Mouse (Mus musculus) MN1 (cell line): ENCODE data around the gene Fmnl2.

Experiments used
- DNase-seq: peaks from one replicate; pipeline ENCODE4 v3.0.0-alpha.2; 2016; ENCODE audit warnings: low spot score

Gene Fmnl2

DNA sequence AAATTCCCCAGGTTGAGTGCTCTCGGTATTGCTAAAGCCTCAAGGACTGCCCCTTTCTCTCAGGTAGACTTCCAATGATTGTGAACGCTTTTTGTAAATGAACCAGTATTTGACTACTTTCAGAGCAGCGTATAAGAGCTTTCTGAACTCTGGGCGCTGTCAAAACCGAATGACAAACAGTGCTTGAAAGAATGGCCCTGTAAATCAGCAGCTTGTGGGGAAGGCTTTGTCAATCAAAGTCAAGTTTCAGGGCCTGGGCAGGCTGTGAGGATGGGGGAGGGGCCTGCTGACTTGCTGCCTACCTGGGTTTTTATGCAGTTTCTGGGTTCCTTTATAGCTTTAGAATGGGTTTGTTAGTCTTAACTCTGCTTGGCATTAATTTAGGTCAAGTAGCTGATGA, 56.1 kb downstream of the Fmnl2 start:
- DNase-seq = no peak

DNA sequence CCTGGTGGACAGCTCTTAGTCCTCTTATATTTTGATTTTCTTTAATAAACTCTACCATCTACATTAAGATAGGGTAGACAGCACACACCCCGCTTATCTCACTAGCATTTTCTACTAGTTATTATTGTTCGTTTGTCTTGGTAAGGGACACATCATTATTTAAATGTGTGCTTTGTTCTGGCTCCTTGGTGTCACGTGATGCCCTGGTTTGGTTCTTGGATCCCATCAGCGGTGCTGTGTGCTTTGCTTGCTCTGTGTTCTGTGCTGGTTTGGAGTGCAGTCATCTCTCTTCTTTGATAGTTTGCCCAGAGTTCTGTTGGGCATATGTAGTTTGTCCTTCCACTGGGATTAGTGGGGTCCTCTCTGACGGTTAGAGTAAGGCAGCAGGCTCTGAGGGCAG, 57.9 kb downstream of the Fmnl2 start:
- no peak for DNase-seq

DNA sequence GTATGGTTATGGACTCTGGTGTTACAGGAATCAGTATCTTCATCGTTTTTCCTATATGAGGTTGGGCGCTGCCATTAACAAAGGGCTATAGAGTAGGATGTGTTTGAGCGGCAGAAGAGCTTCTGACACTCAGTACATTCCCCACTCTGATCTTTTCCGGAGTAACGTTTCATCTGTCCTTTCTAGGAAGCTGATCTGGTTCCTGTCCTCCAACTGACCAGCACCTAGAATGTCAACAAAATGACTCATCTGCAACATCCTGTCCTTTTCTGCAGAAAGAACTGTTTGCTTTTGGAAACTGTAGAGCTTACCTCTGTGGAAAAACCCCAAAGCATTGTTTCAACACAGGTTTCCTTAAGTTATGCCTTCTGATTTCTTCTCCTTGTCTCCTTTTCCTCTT, 60.4 kb downstream of the Fmnl2 start:
- DNase-seq = peak; percentile 27

DNA sequence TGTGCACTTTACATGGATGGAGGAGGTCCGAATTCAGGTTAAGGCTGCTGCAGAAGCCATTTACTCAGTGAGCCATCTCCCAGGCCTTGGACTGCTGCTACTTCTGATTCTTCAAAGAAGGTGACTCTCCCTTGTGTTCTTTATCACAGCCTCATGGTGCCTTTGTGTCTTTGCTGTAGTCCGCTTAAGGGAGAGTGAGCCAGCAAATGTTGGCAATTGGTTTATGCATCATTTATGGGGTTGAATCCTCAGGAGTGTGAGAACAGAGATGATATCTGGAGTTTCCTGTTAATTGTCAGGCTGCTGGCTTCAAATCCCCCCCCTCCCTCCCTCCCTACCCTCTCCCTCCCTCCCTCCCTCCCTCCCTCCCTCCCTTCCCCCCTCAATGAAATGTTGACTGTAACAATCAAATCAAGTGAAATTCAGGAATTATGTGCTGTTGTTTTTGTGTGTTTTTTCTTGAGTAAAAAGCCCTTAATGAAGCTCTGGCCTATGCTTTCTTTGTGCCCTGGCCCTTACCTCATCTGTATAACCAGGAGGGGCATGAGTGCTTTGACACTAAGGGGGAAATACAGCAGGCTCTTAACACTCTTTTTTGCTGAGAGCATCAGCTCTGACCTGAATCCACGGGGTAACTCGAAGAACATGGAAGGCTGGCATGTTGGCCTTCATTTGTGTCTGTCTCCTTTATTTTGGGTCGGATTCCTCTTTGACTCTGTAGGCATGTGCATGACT, 63.2 kb downstream of the Fmnl2 start:
- peak; percentile 57 for DNase-seq

DNA sequence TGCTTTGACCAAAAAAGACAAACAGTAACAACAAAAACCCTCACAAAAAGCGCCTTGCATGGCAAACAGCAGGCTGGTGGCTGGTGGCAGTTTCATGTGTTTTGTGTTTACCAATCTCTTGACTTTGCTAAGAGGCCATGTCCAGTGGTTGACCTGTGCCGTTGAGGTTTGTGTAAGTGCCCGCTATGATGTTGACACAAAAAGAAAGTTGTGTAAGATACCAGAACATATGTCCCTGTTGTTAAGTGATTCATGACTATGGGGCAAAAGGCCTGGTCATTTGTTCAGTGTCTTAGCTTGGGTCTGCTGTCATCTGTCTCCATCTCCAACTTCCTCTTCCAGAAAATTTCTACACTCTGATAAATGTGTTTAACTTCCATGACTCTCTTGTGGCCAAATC, 67.4 kb downstream of the Fmnl2 start:
- no peak for DNase-seq

DNA sequence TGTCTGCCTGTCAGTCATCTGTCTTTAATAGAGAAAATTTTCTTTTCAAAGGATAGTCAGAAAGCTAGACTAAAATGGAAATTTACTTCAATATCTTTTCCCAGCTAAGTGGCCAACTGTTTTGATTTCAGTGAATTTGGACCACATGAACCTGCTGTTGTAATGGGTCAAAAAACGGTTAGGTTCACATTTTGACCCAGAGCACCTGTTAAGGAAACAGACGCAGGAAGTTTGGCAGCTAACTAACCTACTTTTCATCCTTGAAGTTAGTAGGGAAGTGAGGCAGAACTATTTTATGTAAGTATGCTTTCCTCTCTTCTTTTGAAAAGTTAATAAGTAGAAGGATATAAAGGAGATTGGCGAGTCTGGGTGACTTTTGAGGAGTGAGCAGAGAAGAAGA, 69.7 kb downstream of the Fmnl2 start:
- DNase-seq = no peak

DNA sequence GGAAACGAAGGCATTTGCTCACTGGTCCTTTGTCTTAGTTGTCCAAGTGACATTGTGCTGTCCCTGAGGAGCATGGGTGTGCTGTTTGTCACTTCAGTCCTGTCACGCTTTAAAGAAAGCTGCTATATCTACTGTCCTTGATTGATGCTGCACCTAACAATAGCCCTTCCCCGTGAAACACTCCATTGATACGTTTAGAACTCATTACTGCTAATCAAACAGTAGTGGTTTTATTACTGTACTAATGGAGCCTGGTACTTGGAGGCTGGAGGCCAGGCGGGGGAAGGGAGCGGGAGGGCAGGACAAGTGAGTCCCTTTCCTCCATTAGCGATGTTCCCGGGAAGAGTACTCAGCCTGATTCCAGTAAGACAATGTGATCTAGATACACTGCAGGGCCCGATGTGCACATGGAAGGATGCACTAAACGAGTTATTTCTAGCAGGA, 70.2 kb downstream of the Fmnl2 start:
- peak; percentile 29 for DNase-seq

DNA sequence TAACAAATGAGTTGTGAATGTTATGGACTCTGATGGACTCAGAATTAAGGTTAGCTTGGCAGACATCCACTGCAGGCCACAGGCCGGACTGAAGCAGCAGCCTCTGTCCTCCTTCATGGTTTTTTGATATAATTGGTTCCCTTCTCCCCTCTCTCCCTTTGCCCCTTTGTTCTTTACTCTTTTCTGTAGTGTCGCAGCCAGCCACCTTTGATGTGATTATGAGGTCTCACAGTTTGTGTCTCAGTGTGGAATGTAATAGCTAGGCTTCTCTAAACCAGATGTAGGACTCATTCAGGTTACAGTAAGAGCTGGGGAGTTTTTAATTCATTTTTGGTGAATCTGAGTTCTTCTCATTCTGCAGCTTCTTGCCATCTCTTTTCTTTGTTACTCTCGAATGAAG, 70.7 kb downstream of the Fmnl2 start:
- no peak for DNase-seq

DNA sequence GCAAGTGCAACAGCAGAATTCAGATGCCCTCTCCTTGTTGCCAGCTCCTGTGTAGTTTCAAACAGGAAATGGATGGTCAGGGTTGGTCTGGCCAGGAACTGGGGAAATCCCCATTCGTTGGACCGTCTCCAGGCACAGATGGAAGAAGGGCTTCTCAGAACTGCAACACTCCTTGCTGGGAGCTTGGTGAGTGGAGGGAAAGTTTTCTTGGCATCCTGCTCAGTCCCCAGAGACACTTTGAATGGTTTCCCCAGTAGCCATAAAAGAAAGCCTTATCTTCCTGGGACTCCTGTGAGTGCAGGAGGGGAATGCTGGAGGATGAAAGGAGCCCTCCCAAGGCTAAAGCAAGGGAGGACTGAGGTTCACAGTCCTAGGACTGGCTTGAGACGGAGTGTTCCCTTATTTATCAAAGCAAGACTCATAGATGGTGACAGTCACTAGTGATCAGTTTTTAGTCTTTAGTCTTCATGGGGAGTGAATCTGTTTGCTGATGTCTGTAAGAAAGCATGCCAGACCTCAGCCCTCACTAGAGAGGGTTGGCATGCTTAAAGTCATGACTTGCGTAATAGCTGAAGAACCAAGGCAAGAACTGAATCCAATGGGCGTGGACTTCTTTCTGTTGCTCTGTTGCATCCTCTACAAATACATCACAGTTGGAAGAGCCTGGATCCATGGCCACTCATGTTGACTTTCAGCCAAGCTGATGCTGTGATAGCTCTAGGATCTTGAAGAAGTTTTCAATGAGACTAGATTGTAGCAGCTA, 72.6 kb downstream of the Fmnl2 start:
- DNase-seq = peak; percentile 87

DNA sequence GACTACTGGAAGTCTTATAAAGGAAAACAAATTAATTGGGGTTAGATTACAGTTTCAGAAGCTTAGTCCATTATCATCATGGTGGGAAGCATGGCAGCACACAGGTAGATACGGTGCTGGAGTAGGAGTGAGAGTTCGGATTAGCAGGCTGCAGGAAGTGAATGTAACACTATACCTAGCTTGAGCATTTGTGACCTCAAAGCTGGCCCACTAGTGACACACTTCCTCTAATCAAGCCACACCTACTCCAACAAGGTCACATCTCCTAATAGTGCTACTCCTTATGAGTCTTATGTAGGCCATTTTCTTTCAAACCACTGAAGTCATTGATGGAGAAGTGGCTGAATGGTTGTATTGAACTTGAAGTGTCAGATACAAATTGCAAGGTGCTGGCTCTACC, 73.7 kb downstream of the Fmnl2 start:
- DNase-seq = no peak

DNA sequence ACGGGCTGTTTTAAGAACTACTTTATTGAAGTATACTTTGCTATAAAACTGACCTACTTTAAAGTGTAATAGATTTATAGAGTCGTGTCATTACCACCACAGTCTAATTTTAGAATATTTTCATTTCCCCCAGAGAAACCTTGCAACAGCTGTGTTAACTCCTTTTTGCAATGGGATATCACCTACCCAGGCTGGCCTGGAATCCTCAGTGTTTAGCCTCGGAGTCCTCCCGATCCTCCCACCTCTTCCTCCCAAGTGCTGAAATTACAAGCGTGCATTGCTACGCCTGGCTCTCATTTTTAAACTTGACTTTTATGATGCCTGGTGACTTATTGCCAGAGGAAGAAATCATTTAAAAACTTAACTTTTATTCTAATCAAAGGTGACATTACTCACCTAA, 78.2 kb downstream of the Fmnl2 start:
- DNase-seq = no peak

DNA sequence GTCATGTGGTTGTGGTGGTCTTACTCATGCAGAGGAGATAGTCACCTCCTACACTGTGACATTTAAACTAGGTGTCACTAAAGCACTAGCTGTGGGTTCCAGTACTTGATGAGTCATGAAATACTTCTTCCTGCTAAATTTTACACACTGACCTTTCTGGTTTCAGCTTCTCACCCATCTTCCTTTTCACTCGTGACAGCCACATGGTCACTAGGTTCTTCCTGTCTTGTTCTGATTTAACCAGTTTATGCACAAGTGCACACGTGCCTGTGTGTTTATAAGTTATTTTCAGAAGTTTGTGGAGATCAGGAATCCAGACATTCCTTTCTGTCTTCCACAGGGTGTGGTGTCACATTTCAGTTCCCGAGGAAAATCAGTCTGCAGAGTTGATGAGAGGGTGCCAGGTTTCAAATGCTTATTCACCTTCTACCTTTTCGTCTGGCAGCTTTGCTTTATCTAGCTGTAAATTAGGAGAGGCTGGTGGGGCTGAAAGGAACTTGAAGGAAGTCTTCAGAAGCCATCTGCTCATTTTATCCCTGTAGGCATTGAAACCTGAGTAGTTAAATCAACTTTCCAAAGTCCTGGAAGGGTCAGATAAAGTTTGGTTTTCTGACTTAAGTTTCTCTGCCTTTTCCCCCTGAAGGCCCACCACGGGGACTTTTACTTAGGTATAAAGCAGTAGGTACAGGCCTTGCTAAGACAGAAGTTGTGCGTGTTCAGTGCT, 80.9 kb downstream of the Fmnl2 start:
- no peak for DNase-seq

DNA sequence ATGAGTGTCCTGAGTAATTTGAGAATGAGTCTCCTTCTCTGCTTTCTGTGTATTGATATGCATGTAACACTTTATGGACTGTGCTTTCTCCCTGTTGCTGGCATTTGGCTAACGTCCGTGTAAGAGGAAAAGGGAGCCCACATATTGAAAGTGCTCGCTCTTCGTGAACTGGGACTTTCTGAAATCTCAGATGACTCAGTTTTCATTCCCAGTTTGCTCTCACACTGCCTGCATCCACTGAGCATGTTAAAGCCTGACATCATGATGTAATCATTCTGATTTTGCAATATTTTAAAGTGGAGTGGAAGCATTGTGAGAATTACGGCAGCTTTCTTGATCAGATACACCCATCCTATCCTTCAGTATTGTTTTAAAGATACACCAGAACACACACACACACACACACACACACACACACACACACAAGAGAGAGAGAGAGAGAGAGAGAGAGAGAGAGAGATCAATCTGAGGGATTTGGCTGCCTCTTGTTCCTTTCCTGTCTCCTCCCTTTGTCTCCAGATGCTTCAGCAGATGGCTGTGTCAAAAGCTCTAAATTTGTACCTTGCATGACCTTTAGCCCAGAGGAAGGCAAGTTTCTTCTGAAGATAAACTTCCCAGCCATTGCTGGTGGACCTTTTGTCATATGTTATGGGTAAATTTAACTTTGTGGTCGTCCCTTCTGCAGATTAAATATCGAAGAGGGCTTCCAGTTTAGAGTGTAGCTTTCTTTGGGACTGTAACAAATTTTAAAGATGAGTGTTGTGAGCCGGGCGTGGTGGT, 86.2 kb downstream of the Fmnl2 start:
- DNase-seq = peak; percentile 45

DNA sequence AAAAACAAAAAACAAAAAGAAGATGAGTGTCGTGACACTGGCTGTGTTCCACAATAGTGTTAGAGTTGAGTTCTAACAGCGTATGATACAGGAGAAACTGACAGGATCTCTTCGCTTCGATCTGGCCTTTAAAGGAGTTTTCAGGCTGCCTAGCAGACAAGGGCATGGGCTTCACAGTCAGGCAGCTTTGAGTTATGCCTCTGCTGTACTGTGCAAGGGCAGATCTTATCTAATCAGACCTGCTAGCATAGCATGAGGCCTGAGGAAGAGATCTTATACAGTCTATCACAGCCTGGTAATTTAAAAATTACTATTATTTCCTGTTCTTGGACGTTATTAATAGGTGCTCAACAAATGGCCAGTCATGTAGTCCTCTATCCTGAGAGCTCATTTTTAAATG, 86.9 kb downstream of the Fmnl2 start:
- DNase-seq = no peak

DNA sequence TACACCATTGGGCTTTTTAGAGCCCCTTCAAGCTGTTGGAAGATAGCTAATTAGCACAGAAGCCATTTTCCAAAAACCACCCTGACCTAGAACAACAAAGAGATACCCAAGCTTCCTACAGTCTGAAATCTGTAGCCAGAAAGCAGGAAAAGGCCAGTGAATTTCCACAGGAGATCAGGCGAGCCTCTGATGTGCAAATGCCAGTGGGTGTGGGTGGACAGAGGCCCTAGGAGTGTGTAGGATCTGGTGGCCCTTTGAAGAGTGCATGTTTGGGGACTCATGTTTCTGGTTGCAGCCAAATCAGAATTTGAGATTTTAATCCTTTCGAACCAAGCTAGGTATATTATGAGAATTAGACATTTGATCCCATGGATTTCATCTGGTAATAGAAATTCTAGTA, 88.4 kb downstream of the Fmnl2 start:
- DNase-seq = no peak

DNA sequence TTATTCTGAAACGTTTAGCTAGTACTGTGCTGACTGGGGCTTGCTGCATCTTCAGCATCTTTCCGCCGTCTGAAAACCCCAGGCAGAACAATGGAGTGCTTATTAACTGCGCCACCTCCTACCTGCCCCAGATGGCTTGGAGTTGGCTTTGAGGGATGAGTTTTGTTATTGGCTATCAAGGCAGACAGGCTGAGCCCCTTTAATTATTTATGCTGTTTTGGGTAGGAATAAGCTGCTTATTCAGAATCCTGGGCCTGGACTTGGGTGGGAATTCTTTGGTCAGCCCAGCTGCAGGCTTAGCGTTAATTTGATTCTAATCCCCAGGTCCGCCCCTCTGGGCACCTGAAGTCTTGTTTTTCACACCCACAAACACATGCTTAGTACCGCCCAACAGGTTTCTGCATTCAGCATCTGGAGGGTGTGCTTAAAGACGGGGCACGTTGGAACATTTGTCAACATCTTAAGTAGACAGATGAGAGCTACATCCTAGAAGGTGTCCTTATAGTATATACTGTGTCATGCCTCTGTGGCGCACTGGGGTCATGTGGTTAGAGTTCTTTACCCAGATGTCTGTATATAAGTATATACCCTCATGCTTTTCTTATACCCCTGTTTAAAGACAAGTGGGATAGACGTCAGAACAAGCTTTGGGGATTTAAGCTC, 89.0 kb downstream of the Fmnl2 start:
- no peak for DNase-seq

DNA sequence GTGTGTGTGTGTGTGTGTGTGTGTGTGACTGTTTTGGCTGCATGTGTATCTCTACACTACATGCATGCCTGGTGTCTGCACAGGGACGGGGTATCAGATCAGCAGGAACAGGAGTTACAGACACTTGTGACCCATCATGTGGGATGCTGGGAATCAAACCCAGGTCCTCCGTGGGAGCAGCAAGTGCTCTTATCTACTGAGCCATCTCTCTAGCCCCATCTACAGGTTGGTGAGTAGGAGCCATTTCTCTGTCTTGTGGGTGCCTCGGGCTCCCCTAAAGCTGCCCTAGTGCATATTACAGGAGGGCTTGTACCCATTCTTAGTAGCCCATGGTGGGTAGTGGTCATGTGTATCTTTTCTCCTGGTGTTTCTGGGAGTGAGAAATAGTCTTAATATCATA, 90.7 kb downstream of the Fmnl2 start:
- DNase-seq = no peak

DNA sequence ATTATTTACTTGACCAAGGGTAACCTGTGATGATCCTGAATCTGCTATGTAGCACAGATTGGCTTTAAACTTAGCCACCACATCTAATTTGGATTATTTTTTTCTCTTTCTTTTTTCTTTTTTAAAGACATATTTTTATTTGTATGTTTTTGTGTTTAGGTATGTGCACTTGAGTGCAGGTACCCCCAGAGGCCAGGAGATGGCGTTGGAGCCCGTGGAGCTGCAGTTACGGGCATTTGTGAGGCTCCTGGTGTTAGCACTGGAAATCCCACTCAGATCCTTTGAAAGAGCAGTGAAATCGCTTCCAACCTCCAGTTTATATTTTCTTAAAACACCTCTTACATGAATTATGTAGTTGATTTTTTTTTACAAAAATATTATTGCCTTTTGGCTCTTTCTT, 91.9 kb downstream of the Fmnl2 start:
- no peak for DNase-seq

DNA sequence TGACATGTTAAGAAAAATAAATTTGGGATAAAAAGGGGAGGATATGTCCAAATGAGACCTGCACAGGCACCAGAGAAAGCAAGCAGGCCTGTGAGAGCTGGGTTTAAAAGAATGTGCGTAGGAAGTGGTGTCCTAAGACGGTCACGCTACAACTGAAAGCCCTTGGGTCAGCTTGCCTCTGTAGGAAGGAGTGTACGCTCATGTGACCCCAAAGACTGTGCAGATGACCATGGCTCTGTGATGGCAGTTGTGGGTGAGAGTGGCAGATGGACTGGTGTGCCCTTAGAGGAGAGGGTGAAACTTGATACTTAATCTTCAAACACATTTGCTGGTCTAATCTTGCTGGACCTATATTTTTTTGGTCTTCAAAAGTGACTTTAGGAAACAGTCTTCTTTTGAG, 92.6 kb downstream of the Fmnl2 start:
- DNase-seq = no peak

DNA sequence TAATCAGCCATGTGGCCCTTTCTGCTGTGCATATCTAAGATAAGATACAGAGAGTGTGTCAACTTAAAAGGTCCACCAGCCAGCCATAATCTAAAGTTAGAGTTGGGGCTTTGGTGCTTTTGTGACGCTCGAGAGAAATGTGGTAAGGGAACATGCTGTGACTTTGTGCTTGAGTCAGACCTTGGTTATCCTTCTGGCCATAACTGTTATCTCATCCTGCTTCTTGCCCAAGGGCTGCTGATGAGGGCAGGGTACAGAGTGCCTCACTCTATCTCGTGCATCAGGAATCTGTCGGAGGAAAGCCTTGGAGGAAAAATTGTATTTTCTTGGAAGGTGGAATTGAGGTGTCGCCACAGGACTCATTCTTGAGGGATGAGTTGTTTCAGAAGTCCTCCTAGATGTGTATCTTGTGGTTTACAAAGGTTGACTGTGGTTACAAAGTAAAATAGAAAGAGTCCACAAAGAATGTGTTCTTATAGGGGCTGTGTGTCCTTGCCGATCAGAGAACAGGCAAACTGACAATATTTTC, 94.6 kb downstream of the Fmnl2 start:
- DNase-seq = no peak

DNA sequence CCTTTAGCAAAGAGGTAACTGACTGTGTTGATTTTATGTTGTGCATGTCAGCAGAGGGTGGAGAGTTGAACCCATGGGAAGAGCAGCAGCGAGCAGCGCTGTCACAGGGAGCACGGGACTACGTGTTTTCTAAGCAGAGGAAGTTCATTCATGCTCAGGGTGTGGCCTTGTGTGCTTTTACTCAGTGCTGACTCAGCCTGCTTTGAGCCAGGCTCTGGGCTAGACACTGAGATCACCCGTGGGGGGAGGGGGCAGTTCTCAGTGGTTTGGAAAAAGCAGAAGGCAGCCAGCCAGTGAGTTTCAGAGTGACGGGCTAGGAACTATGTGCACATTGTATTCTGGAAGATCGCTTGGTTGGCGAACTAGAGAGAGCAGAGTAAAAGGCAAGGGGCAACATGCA, 97.4 kb downstream of the Fmnl2 start:
- DNase-seq = peak; percentile 47
